Mouse (Mus musculus): Measurements from ENCODE around the gene Slc25a24.

Gene Slc25a24

GRCm38 (mm10) chr3:109122641-109123530, at the start of gene Slc25a24:
Gene Slc25a24, plus strand, starts transcription at chr3:109123149.
- no peak for DNase-seq (ENCODE audit: low spot score)

GRCm38 (mm10) chr3:109080169-109080568, 42.8 kb upstream of the Slc25a24 start, which contains the start of gene Slc25a54:
Gene Slc25a54, plus strand, starts transcription at chr3:109080469.
- DNase-seq (ENCODE audit: low spot score): no peak

- DNase-seq (ENCODE audit: low spot score): no peak
These were observed 38.5 kb upstream of the Slc25a24 start for GRCm38 (mm10) chr3:109084418-109084817.

GRCm38 (mm10) chr3:109088460-109088859, 34.5 kb upstream of the Slc25a24 start:
- no peak for DNase-seq (ENCODE audit: low spot score)

- DNase-seq (ENCODE audit: low spot score): no peak
These were observed 18.2 kb upstream of the Slc25a24 start for GRCm38 (mm10) chr3:109104702-109105101.

- DNase-seq (ENCODE audit: low spot score): no peak
These were observed 5.8 kb upstream of the Slc25a24 start for GRCm38 (mm10) chr3:109117136-109117535.

GRCm38 (mm10) chr3:109119562-109119961, 3.4 kb upstream of the Slc25a24 start:
- DNase-seq (ENCODE audit: low spot score): no peak

- no peak for DNase-seq (ENCODE audit: low spot score)
These were observed 3.0 kb upstream of the Slc25a24 start for GRCm38 (mm10) chr3:109119973-109120372.

- no peak for DNase-seq (ENCODE audit: low spot score)
These were observed 607 bp downstream of the Slc25a24 start for GRCm38 (mm10) chr3:109123531-109123981.

- no peak for DNase-seq (ENCODE audit: low spot score)
These were observed 1.1 kb downstream of the Slc25a24 start for GRCm38 (mm10) chr3:109124091-109124490.

- no peak for DNase-seq (ENCODE audit: low spot score)
These were observed 2.6 kb downstream of the Slc25a24 start for GRCm38 (mm10) chr3:109125531-109125930.

GRCm38 (mm10) chr3:109129768-109130167, 6.8 kb downstream of the Slc25a24 start:
- no peak for DNase-seq (ENCODE audit: low spot score)

- DNase-seq (ENCODE audit: low spot score): no peak
These were observed 10.0 kb downstream of the Slc25a24 start for GRCm38 (mm10) chr3:109132966-109133365.

GRCm38 (mm10) chr3:109134036-109134435, 11.1 kb downstream of the Slc25a24 start:
- DNase-seq (ENCODE audit: low spot score): no peak

GRCm38 (mm10) chr3:109135352-109135751, 12.4 kb downstream of the Slc25a24 start:
- no peak for DNase-seq (ENCODE audit: low spot score)

GRCm38 (mm10) chr3:109152561-109152960, 29.6 kb downstream of the Slc25a24 start:
- DNase-seq (ENCODE audit: low spot score): no peak

- no peak for DNase-seq (ENCODE audit: low spot score)
These were observed 30.5 kb downstream of the Slc25a24 start for GRCm38 (mm10) chr3:109153410-109153809.

GRCm38 (mm10) chr3:109155926-109156669, 33.1 kb downstream of the Slc25a24 start:
- no peak for DNase-seq (ENCODE audit: low spot score)

- DNase-seq (ENCODE audit: low spot score): no peak
These were observed 34.5 kb downstream of the Slc25a24 start for GRCm38 (mm10) chr3:109157481-109157880.

GRCm38 (mm10) chr3:109164088-109164487, 41.1 kb downstream of the Slc25a24 start:
- no peak for DNase-seq (ENCODE audit: low spot score)

GRCm38 (mm10) chr3:109164644-109165043, 41.7 kb downstream of the Slc25a24 start:
- no peak for DNase-seq (ENCODE audit: low spot score)

- DNase-seq (ENCODE audit: low spot score): no peak
These were observed 42.4 kb downstream of the Slc25a24 start for GRCm38 (mm10) chr3:109165214-109165829.

Data from c-Kit-positive CD71-positive TER-119-positive erythroid progenitor cells, embryonic 14.5 days (primary cell).